In the genomic region with DNA sequence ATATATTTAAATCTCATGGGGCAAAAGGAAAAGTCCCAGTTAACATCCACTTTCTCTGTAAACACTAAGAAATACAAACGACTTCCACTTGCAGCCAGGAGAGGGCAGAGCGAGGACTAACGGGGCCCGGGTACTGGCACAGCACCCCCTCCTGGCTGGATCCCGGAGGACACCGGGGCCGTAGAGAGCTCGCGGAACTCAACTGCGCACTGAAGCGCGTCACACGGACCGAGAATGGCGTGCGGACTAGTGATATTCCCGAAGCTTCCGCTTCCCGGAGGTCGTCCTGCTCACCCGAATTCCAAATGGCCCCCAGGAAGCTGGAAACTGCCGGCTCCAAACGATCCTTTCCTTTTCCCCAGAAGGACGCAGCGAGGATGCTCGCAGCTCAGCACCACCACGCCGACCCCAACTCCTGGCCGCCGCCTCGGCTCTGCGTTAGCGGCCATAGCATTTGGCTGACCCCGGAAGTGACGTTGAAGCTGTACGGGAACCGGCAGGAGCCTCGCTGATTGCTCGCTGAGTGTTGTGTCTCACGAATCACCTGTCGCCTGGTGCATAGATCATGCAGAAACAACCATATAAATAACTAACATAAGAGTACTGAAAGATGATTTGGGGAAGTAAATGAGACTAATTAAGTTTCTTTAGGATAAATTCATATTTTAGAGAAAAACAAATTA, we compare ENCODE assay signal across 1 mouse cellular context.
A peak's percentile ranks its signal among the peaks of the same experiment; 100 is the strongest.
TF ChIP-seq lines count a peak whose summit lies in the region.

A gene (plus strand): TSS at position 554 of the 683 bp plus-strand sequence.

TF ChIP-seq in MEL, 35 proteins besides CTCF, POLR2A, EP300 and RAD21 (continued from another document):
- peak; percentile 58; the same call in 1 of the 2 replicates for TF ChIP-seq KAT2A (conservative IDR thresholded peaks at IDR 0.05; ENCODE audit: low read depth, low read length)
- no peak for TF ChIP-seq CHD1 (IDR thresholded peaks at IDR 0.05; ENCODE audit: low read depth, low read length)
- TF ChIP-seq E2F4 (IDR thresholded peaks at IDR 0.05; ENCODE audit: borderline replicate concordance, low read depth, low read length), result no peak
- peak; percentile 63; the same call in 1 of the 2 replicates for TF ChIP-seq TBP (IDR thresholded peaks at IDR 0.05; ENCODE audit: low read depth, low read length)
- TF ChIP-seq TAL1 (IDR thresholded peaks at IDR 0.05; ENCODE audit: low read length), result no peak
- TF ChIP-seq RCOR1 (IDR thresholded peaks at IDR 0.05; ENCODE audit: low read depth, low read length), result no peak; the same call in 1 of the 2 replicates
- peak; percentile 55 for TF ChIP-seq NELFE (IDR thresholded peaks at IDR 0.05; ENCODE audit: low read depth, low read length)
- TF ChIP-seq ZKSCAN1 (IDR thresholded peaks at IDR 0.05; ENCODE audit: low read depth, low read length), result no peak
- 0 out of 2 replicates have a peak, but pooled peaks have one; percentile 8 for TF ChIP-seq GATA1 (IDR thresholded peaks at IDR 0.05; ENCODE audit: low read depth, low read length)
- TF ChIP-seq CHD2 (IDR thresholded peaks at IDR 0.05; ENCODE audit: low read length), result no peak; the same call in 1 of the 2 replicates
- TF ChIP-seq GABPA (IDR thresholded peaks at IDR 0.05; ENCODE audit: low read depth, low read length), result no peak; the same call in 1 of the 2 replicates
- TF ChIP-seq ELF1 (IDR thresholded peaks at IDR 0.05; ENCODE audit: low read depth, low read length), result peak; percentile 77; the same call in 1 of the 2 replicates
- peak; percentile 51 for TF ChIP-seq MAX (IDR thresholded peaks at IDR 0.05; ENCODE audit: low read length)
